Mouse (Mus musculus): Measurements from ENCODE around the gene Tmem208. TPM values are rescaled to one million over a fixed set of nuclear protein-coding genes. Genes with fewer than 3 reads are reported as not detected.
"Not testable (repeated sequence)": the region's sequence is repeated elsewhere in the genome, so short reads cannot be mapped to it uniquely, and the experiment has no call there.

The Tmem208 gene
- polyA plus RNA-seq, 1 experiment from 2014 or later = 88.6 TPM

DNA sequence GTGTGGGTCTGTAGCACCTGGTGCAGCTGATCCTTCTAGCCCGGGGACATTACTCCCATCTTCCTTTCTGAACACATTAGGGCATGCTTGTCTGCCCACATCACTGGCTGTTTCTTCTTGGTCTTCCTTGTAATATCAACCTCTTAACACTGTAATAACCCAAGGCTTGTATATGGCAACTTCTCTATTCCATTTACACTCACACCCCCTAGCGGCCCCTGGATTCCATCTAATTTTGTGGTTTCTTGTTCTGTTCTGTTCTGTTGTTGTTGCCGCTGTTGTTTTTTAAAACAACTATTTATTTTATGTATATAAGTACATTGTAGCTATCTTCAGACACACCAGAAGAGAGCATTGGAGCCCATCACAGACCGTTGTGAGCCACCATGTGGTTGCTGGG, 39.2 kb upstream of the Tmem208 start:
- WGBS = 85% methylated on average over 4 of the region's 4 CpGs
- Histone ChIP-seq H3K4me2 (ENCODE audit: low read length) (no peak overlapping the region), H3K4me3 (ENCODE audit: control insufficient read depth in 1 of 2, insufficient read depth in 1 of 2, low read depth in 1 of 2, low read length in 2 of 2) (no peak overlapping the region), H3K9ac (ENCODE audit: low read length) (no peak overlapping the region), H3K9me3 (ENCODE audit: control insufficient read depth, low read length) (no peaks in the 10 kb centered on the region), H3K36me3 (ENCODE audit: control insufficient read depth, insufficient read depth, low read length) (0 out of 2 replicates have a peak, but pooled peaks cover 5% of the 10 kb centered on the region), H3K4me1 (ENCODE audit: control insufficient read depth in 2 of 2, insufficient read depth in 2 of 2, low read length in 2 of 2) (peaks cover 6 to 8% of the 10 kb centered on the region in 2 experiments), H3K27me3 (ENCODE audit: control insufficient read depth, insufficient read depth, low read length) (peaks cover 8% of the 10 kb centered on the region), H3K27ac (replicated peaks in 1 of 2; ENCODE audit: control insufficient read depth in 1 of 2, insufficient read depth in 1 of 2, low read depth in 2 of 2, low read length in 2 of 2) (no peak overlapping the region)
- ATAC-seq (ENCODE audit: insufficient number of reproducible peaks, insufficient read depth, low FRiP score, low read depth) = no peak

DNA sequence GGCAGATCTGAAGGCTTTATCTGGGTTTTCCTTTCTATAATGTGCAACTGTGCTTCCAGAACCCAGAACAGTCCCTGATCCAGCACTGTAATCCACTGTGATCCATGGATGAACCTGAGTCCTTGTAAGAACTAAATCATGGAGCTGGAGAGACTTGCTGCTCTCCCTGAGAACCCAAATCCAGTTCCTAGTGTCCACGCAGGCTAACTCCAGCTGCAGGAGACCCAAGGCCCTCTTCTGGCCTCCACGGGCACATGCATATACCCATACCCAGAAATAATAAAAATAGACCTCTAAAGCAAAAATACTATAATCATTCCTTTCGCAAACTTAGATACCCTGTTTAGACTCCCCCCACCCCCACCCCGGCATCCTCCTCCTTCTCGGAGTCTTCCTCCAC, 37.9 kb upstream of the Tmem208 start:
- Histone ChIP-seq H3K27ac (replicated peaks in 1 of 2; ENCODE audit: control insufficient read depth in 1 of 2, insufficient read depth in 1 of 2, low read depth in 2 of 2, low read length in 2 of 2) (no peak overlapping the region), H3K9ac (ENCODE audit: low read length) (no peak overlapping the region), H3K9me3 (ENCODE audit: control insufficient read depth, low read length) (no peaks in the 10 kb centered on the region), H3K4me2 (ENCODE audit: low read length) (no peak overlapping the region), H3K36me3 (ENCODE audit: control insufficient read depth, insufficient read depth, low read length) (0 out of 2 replicates have a peak, but pooled peaks cover 5% of the 10 kb centered on the region), H3K4me3 (ENCODE audit: control insufficient read depth in 1 of 2, insufficient read depth in 1 of 2, low read depth in 1 of 2, low read length in 2 of 2) (peak overlapping the region in 1 of 2 experiments; percentile 53; a peak in 1 of 4 replicates), H3K27me3 (ENCODE audit: control insufficient read depth, insufficient read depth, low read length) (peaks cover 8% of the 10 kb centered on the region), H3K4me1 (ENCODE audit: control insufficient read depth in 2 of 2, insufficient read depth in 2 of 2, low read length in 2 of 2) (peaks cover 6 to 8% of the 10 kb centered on the region in 2 experiments)
- WGBS = 83% methylated on average over 5 of the region's 5 CpGs
- no peak for ATAC-seq (ENCODE audit: insufficient number of reproducible peaks, insufficient read depth, low FRiP score, low read depth)

DNA sequence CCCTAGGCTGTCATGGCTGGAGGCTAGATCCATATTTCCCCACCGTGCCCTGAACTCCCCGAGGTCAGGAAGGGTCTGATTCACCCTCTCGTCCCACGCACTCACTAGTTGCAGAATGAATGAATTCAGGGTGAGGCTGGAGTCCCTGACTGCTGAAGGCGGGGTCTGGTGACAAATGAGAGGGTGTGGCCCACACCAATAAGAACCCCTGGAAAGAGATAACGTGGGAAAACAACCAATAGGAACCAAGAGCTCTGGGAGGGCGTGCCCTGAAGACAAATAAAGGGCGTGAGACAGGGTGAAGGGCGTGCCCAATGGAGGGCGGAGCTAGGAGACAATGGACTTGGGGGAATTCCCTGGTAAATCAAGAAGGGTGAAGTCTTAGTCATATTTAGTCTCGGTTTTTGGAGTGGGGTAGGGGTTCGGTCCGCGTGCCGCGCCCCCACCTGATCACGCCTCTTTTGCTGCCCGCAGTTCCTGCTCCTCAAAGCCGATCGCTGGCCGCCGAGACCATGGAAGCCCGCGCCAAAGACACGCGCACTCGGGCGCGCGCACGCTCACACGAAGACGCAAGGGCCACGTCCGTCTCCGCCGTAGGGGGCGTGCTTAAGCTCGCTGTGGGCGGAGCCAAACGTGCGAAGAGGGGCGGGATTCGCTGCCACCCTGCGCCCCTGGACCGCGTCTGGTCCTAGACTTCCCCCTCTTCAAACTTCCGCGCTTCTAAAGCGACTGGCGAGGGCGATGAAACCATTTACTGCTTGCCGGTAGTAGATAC, 37.0 kb upstream of the Tmem208 start:
- Histone ChIP-seq H3K9me3 (ENCODE audit: control insufficient read depth, low read length) (no peaks in the 10 kb centered on the region), H3K4me1 (ENCODE audit: control insufficient read depth in 2 of 2, insufficient read depth in 2 of 2, low read length in 2 of 2) (peaks cover 6 to 8% of the 10 kb centered on the region in 2 experiments), H3K4me2 (ENCODE audit: low read length) (peak overlapping the region; percentile 84), H3K9ac (ENCODE audit: low read length) (peak overlapping the region; percentile 66), H3K36me3 (ENCODE audit: control insufficient read depth, insufficient read depth, low read length) (0 out of 2 replicates have a peak, but pooled peaks cover 5% of the 10 kb centered on the region), H3K4me3 (ENCODE audit: control insufficient read depth in 1 of 2, insufficient read depth in 1 of 2, low read depth in 1 of 2, low read length in 2 of 2) (peak overlapping the region; percentile 53 to 61), H3K27me3 (ENCODE audit: control insufficient read depth, insufficient read depth, low read length) (peaks cover 8% of the 10 kb centered on the region), H3K27ac (replicated peaks in 1 of 2; ENCODE audit: control insufficient read depth in 1 of 2, insufficient read depth in 1 of 2, low read depth in 2 of 2, low read length in 2 of 2) (peak overlapping the region; percentile 45 to 67; a peak in 2 of 4 replicates)
- ATAC-seq (ENCODE audit: insufficient number of reproducible peaks, insufficient read depth, low FRiP score, low read depth) = peak; percentile 86
- 1% methylated on average over 53 of the region's 53 CpGs for WGBS

DNA sequence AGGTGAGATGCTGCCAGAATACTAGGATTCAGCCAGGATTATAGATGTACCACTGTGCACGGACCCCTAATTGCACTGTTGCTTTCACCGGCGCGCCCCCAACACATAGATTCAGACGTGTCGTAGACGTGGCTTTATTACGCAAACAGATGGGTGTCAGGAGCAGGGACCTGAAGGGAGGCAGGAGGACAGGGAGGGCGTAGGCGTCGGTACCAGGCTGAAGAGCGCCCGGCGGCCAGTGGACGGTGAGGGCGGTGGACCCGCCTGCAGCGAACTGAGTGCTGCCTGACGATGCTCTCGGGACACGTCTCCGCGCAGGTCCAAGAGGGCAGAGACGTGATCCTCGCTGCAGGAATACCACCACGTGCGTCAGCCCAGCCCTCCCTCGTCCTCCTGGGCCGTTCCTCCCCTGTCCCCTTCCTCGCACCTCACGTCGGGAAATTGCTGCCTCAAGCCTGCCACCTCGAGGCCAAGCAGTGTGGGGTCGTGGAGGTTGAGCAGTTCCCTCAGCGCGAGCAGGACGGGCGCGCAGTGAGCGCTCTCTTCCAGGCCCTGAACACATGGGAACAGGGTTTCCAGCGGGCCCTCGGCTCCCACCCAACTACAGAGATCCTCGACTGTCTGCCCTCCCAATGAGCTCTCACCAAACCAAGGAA, 36.2 kb upstream of the Tmem208 start, which contains the start of gene 4931428F04Rik:
Gene 4931428F04Rik (minus strand): TSS at position 60 of the 656 bp plus-strand sequence.
- peaks cover 8% of the 10 kb centered on the region for H3K27me3 ChIP-seq (ENCODE audit: control insufficient read depth, insufficient read depth, low read length)
- no peaks in the 10 kb centered on the region for H3K9me3 ChIP-seq (ENCODE audit: control insufficient read depth, low read length)
- peak within 1 kb of the TSS; percentile 66 for H3K9ac ChIP-seq (ENCODE audit: low read length)
- H3K4me3 ChIP-seq (ENCODE audit: control insufficient read depth in 1 of 2, insufficient read depth in 1 of 2, low read depth in 1 of 2, low read length in 2 of 2) = peak within 1 kb of the TSS; percentile 53 to 61
- peak; percentile 5 for ATAC-seq (ENCODE audit: insufficient number of reproducible peaks, insufficient read depth, low FRiP score, low read depth)
- 0 out of 2 replicates have a peak, but pooled peaks cover under 1% of the 10 kb centered on the region for H3K36me3 ChIP-seq (ENCODE audit: control insufficient read depth, insufficient read depth, low read length)
- WGBS = 4% methylated on average over 43 of the region's 43 CpGs
- H3K4me1 ChIP-seq (ENCODE audit: control insufficient read depth in 2 of 2, insufficient read depth in 2 of 2, low read length in 2 of 2) = peaks cover 6 to 8% of the 10 kb centered on the region in 2 experiments
- H3K27ac ChIP-seq (replicated peaks in 1 of 2; ENCODE audit: control insufficient read depth in 1 of 2, insufficient read depth in 1 of 2, low read depth in 2 of 2, low read length in 2 of 2) = peak within 1 kb of the TSS; percentile 45 to 67; a peak in 2 of 4 replicates
- peak within 1 kb of the TSS; percentile 84 for H3K4me2 ChIP-seq (ENCODE audit: low read length)

DNA sequence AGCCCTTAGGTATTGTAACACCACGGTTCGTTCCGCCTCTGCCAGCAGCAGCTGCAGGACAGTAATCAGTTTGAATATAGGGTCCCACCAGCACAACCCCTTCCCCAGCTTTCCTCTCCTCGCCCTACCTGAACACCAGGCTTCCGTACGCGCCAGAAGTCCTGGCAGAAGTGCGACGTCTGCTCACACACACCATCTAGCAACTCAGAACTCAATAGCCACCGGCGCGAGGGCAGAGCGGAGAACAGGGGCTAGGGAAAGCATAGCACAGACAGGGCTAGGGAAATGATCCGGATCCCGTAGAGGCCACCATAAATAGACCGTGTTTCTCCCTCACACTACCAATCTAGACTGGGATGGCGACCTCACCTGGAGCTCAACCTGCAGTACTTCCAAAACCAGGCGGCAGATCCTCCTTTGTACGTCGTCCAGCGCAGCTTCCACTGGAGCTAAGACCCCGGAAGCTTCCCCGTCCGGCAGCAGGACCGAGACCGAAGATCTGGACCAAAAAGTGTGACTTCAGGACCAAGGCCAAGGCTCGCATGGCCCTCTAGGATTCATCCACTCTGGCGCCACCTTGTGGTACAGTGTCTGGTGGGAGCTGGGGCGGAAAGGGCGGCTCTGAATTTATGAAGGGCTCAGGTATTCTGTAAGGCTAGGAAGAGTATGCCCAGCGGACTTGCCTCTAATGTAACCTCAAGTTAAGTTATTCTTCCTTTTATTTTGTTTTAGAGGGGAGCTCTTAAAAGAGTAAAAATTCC, 35.4 kb upstream of the Tmem208 start:
- no peak overlapping the region for H3K9ac ChIP-seq (ENCODE audit: low read length)
- peaks cover 6 to 8% of the 10 kb centered on the region in 2 experiments for H3K4me1 ChIP-seq (ENCODE audit: control insufficient read depth in 2 of 2, insufficient read depth in 2 of 2, low read length in 2 of 2)
- WGBS = 8% methylated on average over 31 of the region's 31 CpGs
- ATAC-seq (ENCODE audit: insufficient number of reproducible peaks, insufficient read depth, low FRiP score, low read depth) = no peak
- peak overlapping the region; percentile 84 for H3K4me2 ChIP-seq (ENCODE audit: low read length)
- no peaks in the 10 kb centered on the region for H3K9me3 ChIP-seq (ENCODE audit: control insufficient read depth, low read length)
- peaks cover 8% of the 10 kb centered on the region for H3K27me3 ChIP-seq (ENCODE audit: control insufficient read depth, insufficient read depth, low read length)
- H3K27ac ChIP-seq (replicated peaks in 1 of 2; ENCODE audit: control insufficient read depth in 1 of 2, insufficient read depth in 1 of 2, low read depth in 2 of 2, low read length in 2 of 2) = no peak overlapping the region
- peak overlapping the region in 1 of 2 experiments; percentile 53; a peak in 1 of 4 replicates for H3K4me3 ChIP-seq (ENCODE audit: control insufficient read depth in 1 of 2, insufficient read depth in 1 of 2, low read depth in 1 of 2, low read length in 2 of 2)
- no peaks in the 10 kb centered on the region for H3K36me3 ChIP-seq (ENCODE audit: control insufficient read depth, insufficient read depth, low read length)

DNA sequence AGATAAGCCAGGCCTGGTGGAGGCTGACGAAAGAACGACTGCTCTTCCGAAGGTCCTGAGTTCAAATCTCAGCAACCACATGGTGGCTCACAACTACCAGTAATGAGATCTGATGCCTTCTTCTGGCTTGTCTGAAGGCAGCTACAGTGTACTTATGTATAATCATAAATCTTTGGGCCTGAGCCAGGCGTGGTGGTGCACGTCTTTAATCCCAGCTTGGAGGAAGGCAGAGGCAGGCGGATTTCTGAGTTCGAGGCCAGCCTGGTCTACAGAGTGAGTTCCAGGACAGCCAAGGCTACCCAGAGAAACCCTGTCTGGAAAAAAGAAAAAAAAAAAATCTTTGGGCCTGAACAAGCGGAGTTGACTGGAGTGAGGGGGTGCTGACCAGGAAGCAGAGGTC, 34.8 kb upstream of the Tmem208 start:
- not testable (repeated sequence) for H3K27ac ChIP-seq (replicated peaks in 1 of 2; ENCODE audit: control insufficient read depth in 1 of 2, insufficient read depth in 1 of 2, low read depth in 2 of 2, low read length in 2 of 2); H3K4me3 ChIP-seq (ENCODE audit: control insufficient read depth in 1 of 2, insufficient read depth in 1 of 2, low read depth in 1 of 2, low read length in 2 of 2); H3K4me2 ChIP-seq (ENCODE audit: low read length); H3K27me3 ChIP-seq (ENCODE audit: control insufficient read depth, insufficient read depth, low read length); H3K9me3 ChIP-seq (ENCODE audit: control insufficient read depth, low read length); H3K36me3 ChIP-seq (ENCODE audit: control insufficient read depth, insufficient read depth, low read length); ATAC-seq (ENCODE audit: insufficient number of reproducible peaks, insufficient read depth, low FRiP score, low read depth); H3K4me1 ChIP-seq (ENCODE audit: control insufficient read depth in 2 of 2, insufficient read depth in 2 of 2, low read length in 2 of 2); H3K9ac ChIP-seq (ENCODE audit: low read length)
- 75% methylated on average over 8 of the region's 8 CpGs for WGBS

DNA sequence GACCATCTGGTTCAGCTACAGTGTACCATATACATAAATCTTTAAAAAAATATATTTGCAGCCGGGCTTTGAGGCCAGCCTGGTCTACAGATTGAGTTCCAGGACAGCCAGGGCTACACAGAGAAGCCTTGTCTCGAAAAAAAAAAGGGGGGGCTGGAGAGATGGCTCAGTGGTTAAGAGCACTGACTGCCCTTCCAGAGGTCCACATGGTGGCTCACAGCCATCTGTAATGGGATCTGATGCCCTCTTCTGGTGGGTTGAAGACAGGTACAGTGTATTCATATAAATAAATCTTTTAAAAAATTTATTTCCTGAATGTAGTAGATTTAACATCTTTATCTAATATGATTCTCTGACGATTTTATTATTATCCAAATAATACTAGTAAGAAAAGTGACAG, 34.4 kb upstream of the Tmem208 start:
- not testable (repeated sequence) for ATAC-seq (ENCODE audit: insufficient number of reproducible peaks, insufficient read depth, low FRiP score, low read depth); H3K27me3 ChIP-seq (ENCODE audit: control insufficient read depth, insufficient read depth, low read length); H3K9ac ChIP-seq (ENCODE audit: low read length); H3K36me3 ChIP-seq (ENCODE audit: control insufficient read depth, insufficient read depth, low read length); H3K4me3 ChIP-seq (ENCODE audit: control insufficient read depth in 1 of 2, insufficient read depth in 1 of 2, low read depth in 1 of 2, low read length in 2 of 2); H3K27ac ChIP-seq (replicated peaks in 1 of 2; ENCODE audit: control insufficient read depth in 1 of 2, insufficient read depth in 1 of 2, low read depth in 2 of 2, low read length in 2 of 2); H3K4me1 ChIP-seq (ENCODE audit: control insufficient read depth in 2 of 2, insufficient read depth in 2 of 2, low read length in 2 of 2); H3K4me2 ChIP-seq (ENCODE audit: low read length); H3K9me3 ChIP-seq (ENCODE audit: control insufficient read depth, low read length)
- WGBS = 57% methylated on average over 3 of the region's 3 CpGs
